Mouse (Mus musculus) intestine, embryonic 16.5 days (tissue): Measurements from ENCODE around the gene Leo1. TPM values are rescaled to one million over a fixed set of nuclear protein-coding genes. Genes with fewer than 3 reads are reported as not detected.

Experiments
- ATAC-seq: fragments of 200-750 bp; cut with Nextera tagmentation; 2 replicates; pipeline ENCODE4 v1.8.0; 2017; ENCODE audit warnings: moderate TSS enrichment, moderate library complexity
- H3K27ac ChIP-seq: fragments of 300-500 bp; sonication (generic); 2 replicates; pipeline ENCODE4 v1.5.1; 2014; ENCODE audit warnings: mild to moderate bottlenecking, low read length
- H3K27me3 ChIP-seq: fragments of 300-500 bp; sonication (generic); replicated peaks from 2 replicates; pipeline ENCODE4 v1.6.1; 2014; ENCODE audit warnings: low read length, control low read depth, mixed read lengths; ENCODE audit not compliant: control insufficient read depth, insufficient read depth
- H3K36me3 ChIP-seq: fragments of 300-500 bp; sonication (generic); 2 replicates; pipeline ENCODE4 v1.6.1; 2014; ENCODE audit warnings: low read length, control low read depth; ENCODE audit not compliant: control insufficient read depth, insufficient read depth
- H3K4me1 ChIP-seq: fragments of 300-500 bp; sonication (generic); 2 replicates; pipeline ENCODE4 v1.6.1; 2014; ENCODE audit warnings: low read length, control low read depth, mixed read lengths; ENCODE audit not compliant: control insufficient read depth, insufficient read depth
- H3K4me2 ChIP-seq: fragments of 300-500 bp; sonication (generic); 2 replicates; pipeline ENCODE4 v1.6.1; 2014; ENCODE audit warnings: low read depth, low read length, control low read depth
- H3K4me3 ChIP-seq: fragments of 300-500 bp; sonication (generic); 2 replicates; pipeline ENCODE4 v1.5.1; 2014; ENCODE audit warnings: mild to moderate bottlenecking, low read length
- H3K9ac ChIP-seq: fragments of 300-500 bp; sonication (generic); 2 replicates; pipeline ENCODE4 v1.6.1; 2014; ENCODE audit warnings: low read depth, low read length
- H3K9me3 ChIP-seq: fragments of 300-500 bp; sonication (generic); 2 replicates; pipeline ENCODE4 v1.6.1; 2016; ENCODE audit warnings: low read length, control low read depth; ENCODE audit not compliant: control insufficient read depth
- WGBS: fragments of 180-500 bp; shearing (Covaris S2); extraction: QIAGEN DNeasy Blood & Tissue Kit; methylation state at CpG from one replicate; pipeline ENCODE4 v1.1.7; 2014; 5-methylcytosine and 5-hydroxymethylcytosine counted together
- polyA plus RNA-seq: library from polyadenylated mRNA; unstranded; fragments of >200 nt; fragmentation: Nextera tagmentation; extraction: Ambion mirVana; gene quantifications from 2 replicates; pipeline ENCODE4 v1.2.1, GENCODE M21; 2015

Leo1 gene
- polyA plus RNA-seq, 1 experiment from 2014 or later: 31.1 TPM

DNA sequence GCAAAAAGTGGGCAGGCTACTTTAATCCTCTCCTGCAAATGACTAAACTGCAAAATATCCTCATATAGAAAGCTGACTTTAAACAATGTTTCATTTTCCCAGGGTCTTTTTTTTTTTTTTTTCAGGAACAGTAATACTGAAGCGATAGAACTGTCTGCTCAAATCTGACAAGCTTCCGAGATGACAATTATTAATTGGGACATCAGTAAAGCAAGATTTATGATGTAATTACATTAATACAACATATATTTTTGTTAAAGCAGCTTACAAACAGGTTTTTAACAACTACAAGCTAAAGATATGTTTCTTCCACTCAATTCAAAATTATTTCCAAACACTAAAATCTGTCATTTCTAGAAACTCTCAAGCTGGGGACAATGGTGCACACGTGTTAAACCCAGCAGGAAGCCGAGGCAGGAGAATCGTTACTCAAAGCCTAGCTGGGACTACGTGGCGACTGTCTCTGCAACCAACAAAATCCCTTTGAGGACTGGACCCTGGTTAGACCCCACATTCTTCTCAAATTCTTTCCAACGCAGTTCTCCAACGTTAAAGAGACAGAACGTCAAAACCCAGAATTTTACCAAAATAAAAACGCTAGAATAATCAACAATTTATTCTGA is 33.0 kb upstream of the Leo1 start:
- Histone ChIP-seq H3K9ac (peak overlapping the region; percentile 93), H3K9me3 (no peaks in the 10 kb centered on the region), H3K27ac (peak overlapping the region; percentile 39), H3K27me3 (no peaks in the 10 kb centered on the region), H3K4me2 (peak overlapping the region; percentile 80), H3K4me3 (peak overlapping the region; percentile 86), H3K4me1 (peaks cover 19% of the 10 kb centered on the region), H3K36me3 (no peaks in the 10 kb centered on the region)
- ATAC-seq: no peak
- WGBS: 5% methylated on average over 11 of the region's 11 CpGs

DNA sequence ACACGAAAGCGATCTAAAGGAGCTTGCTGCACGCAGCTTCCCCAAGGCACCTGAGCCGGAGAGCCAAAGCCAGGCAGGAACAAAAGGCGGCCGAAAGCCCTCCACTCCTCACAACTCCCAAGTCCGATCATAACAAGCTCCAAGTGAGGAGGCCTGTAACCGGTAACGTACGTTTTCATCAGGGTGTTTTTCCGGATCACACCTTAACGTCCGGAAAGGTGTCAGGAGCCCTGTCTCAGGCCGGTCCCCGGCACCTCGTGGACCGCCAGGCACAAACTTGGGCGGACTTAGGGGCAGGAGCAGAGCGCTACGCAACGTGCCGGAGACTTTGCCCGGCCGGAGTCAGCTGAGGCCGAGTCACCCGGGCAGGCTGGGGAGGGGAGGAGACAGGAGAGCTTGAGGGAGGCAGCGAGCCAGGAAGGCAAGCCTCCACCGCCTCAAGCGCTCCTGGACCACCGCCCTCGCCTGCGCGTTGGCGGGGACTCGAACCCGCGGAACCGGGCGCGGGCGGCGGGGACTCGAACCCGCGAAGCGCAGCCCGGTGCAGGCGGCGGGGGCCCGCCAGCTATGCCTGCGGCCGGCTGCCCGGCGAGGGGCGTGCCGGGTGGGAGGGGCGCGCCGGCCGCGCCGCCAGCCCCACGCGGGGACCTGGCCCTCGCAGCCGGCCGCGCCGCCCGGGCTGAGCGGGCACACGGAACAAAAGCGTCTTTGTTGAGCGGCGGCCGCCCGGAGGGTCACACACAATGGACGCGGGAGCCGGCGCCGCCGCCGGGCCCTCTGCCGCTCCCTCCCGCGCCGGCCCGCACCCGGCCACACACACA is 32.1 kb upstream of the Leo1 start:
- peaks cover 17% of the 10 kb centered on the region for H3K4me1 ChIP-seq
- ATAC-seq: peak; percentile 84
- no peaks in the 10 kb centered on the region for H3K9me3 ChIP-seq
- peak overlapping the region; percentile 99 for H3K27ac ChIP-seq
- under 1% methylated on average over 76 of the region's 90 CpGs for WGBS
- no peaks in the 10 kb centered on the region for H3K27me3 ChIP-seq
- no peaks in the 10 kb centered on the region for H3K36me3 ChIP-seq
- peak overlapping the region; percentile 86 for H3K4me3 ChIP-seq
- peak overlapping the region; percentile 80 for H3K4me2 ChIP-seq
- H3K9ac ChIP-seq: peak overlapping the region; percentile 93

DNA sequence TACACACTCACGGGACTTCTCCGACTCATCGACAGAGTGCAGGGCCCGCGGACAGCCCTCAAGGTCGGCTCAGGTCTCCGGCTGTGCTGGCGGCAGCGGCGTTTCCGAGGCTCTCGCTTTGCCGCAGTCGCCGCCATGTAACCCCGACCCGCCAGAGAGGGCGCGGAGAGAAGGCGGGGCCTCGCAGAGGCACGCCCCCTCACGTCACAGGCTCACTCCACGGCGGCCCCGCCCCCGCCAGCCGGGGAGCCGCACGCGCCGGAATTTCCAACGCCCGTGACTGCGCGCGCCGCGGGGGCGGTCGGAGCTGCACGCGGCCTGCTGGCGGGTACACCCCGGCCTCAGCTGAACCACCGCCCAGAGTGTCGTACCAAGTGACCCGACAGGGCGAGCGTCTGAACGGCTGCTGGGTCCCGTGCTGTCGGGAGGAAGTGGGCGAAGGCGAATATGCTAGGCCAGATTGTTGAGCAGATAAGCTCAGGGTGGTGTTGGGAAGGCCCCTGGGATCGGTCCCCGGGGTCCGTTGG is 31.4 kb upstream of the Leo1 start, which contains the start of gene Mapk6:
Gene Mapk6 (minus strand): TSS at position 154 of the 527 bp plus-strand sequence.
- Histone ChIP-seq H3K4me2 (peak within 1 kb of the TSS; percentile 80), H3K9ac (peak within 1 kb of the TSS; percentile 93), H3K4me3 (peak within 1 kb of the TSS; percentile 86), H3K4me1 (peaks cover 17% of the 10 kb centered on the region), H3K9me3 (no peaks in the 10 kb centered on the region), H3K27ac (peak within 1 kb of the TSS; percentile 99), H3K36me3 (no peaks in the 10 kb centered on the region), H3K27me3 (no peaks in the 10 kb centered on the region)
- ATAC-seq: peak; percentile 90
- WGBS: under 1% methylated on average over 58 of the region's 58 CpGs

DNA sequence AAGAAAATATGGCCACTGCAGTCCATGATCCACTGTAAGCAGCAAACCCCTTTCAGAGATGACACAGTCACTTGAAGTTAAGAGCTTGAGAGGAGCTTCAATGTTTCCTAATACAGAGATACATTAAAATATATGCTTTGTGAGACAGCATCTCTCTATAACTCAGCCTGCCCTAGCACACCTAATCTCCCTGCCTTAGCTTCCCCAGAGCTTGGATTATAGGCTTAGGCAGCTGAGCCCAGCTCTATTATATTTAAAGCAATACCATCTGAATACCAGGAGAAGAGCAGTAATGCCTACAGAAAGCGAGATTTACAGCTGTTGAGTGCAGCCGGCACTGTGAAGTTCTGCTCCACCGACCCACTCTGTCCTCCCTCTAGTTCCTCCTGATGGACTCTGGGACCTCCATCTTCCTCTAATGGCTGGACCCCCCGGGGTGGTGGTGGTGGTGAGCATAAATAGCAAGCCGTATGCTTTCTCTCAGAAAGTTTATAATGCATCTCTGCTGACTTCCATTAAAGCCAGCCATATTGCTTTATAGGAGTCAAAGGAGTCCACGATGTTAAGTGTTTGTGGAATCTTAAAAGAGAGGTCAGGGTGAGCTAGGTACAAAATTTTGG is 30.3 kb upstream of the Leo1 start:
- Histone ChIP-seq H3K4me2 (peak overlapping the region; percentile 80; the same call in 1 of the 2 replicates), H3K4me1 (peaks cover 16% of the 10 kb centered on the region), H3K27me3 (no peaks in the 10 kb centered on the region), H3K9me3 (no peaks in the 10 kb centered on the region), H3K36me3 (no peaks in the 10 kb centered on the region), H3K27ac (no peak overlapping the region), H3K4me3 (no peak overlapping the region), H3K9ac (peak overlapping the region; percentile 93; the same call in 1 of the 2 replicates)
- 75% methylated on average over 6 of the region's 6 CpGs for WGBS
- no peak for ATAC-seq

DNA sequence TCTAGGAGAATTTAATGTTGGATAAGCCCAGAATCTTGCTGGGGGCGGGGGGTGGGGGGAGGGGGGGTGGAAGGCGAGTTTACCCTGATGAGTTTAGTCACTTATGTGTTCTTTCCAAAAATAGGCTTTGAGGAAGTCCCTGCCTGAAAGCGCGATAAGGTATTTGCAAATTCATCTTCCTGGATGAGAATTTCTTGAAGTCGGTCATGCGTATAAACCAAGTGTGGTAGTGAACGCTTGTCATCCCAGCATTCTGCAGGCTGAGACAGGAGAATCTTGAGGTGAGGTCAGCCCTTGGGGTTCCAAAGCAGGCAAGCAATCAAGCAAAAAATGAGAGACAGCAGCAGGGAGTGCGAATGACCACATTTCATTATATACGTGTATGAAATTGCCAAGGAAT is 29.7 kb upstream of the Leo1 start:
- no peaks in the 10 kb centered on the region for H3K9me3 ChIP-seq
- H3K27ac ChIP-seq: no peak overlapping the region
- H3K9ac ChIP-seq: no peak overlapping the region
- ATAC-seq: no peak
- H3K4me2 ChIP-seq: no peak overlapping the region
- peaks cover 10% of the 10 kb centered on the region; the same call in 1 of the 2 replicates for H3K4me1 ChIP-seq
- no peaks in the 10 kb centered on the region for H3K27me3 ChIP-seq
- WGBS: 82% methylated on average over 9 of the region's 9 CpGs
- H3K4me3 ChIP-seq: no peak overlapping the region
- no peaks in the 10 kb centered on the region for H3K36me3 ChIP-seq

DNA sequence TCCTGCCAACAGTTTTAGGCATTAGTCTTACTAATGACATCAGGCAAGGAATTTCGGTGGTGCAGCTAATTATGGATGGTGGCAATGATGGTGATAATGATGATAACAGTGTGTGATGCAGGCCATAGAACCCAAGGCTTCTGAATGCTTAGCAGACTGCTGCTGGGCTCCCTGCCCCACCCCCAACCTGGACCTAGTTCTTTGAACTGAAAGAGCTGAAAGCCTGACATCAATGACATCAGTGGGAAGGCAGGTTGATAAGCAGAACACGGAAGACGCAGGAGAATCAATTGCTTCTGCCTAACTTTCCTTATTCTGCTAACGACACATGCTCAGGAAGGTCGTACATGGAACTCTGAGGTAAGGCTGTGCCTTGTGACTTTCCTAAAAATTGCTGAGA is 28.1 kb upstream of the Leo1 start:
- no peak overlapping the region for H3K9ac ChIP-seq
- H3K4me2 ChIP-seq: no peak overlapping the region
- H3K36me3 ChIP-seq: no peaks in the 10 kb centered on the region
- no peak for ATAC-seq
- no peaks in the 10 kb centered on the region for H3K9me3 ChIP-seq
- no peak overlapping the region for H3K4me3 ChIP-seq
- H3K27me3 ChIP-seq: no peaks in the 10 kb centered on the region
- WGBS: 62% methylated on average over 5 of the region's 5 CpGs
- H3K4me1 ChIP-seq: peaks cover 6% of the 10 kb centered on the region; the same call in 1 of the 2 replicates
- H3K27ac ChIP-seq: no peak overlapping the region

DNA sequence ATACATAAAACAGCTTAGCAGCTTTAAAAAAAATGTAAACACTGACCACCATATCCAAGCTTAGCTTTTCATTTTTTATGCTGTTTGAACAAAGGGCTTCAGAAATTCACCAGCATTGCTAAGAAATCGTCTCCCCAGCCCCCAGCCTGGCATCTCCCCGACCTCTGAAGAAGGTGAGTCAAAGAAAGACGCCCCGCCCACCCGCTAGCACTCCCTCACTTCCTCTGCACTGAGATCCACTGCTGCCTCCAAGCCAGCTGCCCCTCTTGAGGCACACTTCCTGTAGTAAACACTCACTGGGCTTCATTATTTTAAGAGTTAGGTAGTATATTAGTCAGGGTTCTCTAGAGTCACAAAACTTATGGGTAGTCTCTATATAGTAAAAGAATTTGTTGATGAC is 27.1 kb upstream of the Leo1 start:
- no peak overlapping the region for H3K27ac ChIP-seq
- no peaks in the 10 kb centered on the region for H3K9me3 ChIP-seq
- no peak overlapping the region for H3K9ac ChIP-seq
- H3K36me3 ChIP-seq: no peaks in the 10 kb centered on the region
- ATAC-seq: no peak
- no peaks in the 10 kb centered on the region for H3K27me3 ChIP-seq
- 14% methylated on average over 5 of the region's 5 CpGs for WGBS
- 0 out of 2 replicates have a peak overlapping the region, but pooled peaks have one; percentile 8 for H3K4me2 ChIP-seq
- H3K4me3 ChIP-seq: no peak overlapping the region
- H3K4me1 ChIP-seq: peaks cover 6% of the 10 kb centered on the region; the same call in 1 of the 2 replicates

DNA sequence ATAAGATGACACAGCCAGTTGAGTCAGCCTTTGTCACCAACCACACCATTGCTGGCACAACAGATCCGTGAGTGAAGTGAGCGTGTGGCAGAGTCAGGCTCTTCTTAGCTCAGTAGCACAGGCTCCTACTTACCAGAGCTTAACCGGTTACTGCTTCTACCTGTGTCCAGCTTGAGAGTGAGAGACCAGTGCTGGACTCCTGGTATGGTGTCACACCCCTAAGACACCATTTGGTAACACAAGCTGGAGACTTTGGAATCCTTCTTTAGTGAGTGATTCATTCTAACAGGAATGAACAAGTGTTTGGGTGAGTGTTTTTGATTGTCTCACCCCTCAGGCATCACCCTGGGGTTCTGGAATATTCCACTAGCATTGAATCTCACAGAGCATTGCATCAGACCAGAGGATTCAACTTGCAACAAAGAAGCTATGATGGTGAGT is 19.1 kb upstream of the Leo1 start:
- Histone ChIP-seq H3K9me3 (no peaks in the 10 kb centered on the region), H3K27me3 (no peaks in the 10 kb centered on the region), H3K4me1 (no peaks in the 10 kb centered on the region), H3K4me2 (no peak overlapping the region), H3K36me3 (no peaks in the 10 kb centered on the region), H3K4me3 (no peak overlapping the region), H3K27ac (no peak overlapping the region), H3K9ac (no peak overlapping the region)
- ATAC-seq: no peak
- WGBS: 89% methylated on average over 3 of the region's 3 CpGs

DNA sequence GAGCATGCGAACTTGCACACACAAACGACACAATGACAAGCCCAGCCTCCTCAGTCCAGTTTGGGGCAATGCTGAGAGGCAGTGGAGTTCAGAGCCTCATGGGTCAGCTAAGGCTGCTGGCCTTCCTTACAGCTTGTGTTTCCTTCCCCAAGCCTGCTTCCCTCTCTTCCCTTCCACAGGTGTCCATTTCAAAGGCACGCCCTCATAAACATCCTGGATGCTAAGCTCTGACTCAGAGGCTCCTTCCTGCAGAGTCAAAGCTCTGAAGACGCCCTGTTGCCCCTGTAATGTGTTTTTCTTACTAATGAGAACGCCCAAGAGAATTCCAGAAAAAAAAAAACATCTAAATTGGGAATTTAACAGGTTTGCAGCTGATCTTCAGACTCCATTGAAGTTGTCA is 17.6 kb upstream of the Leo1 start:
- no peaks in the 10 kb centered on the region for H3K36me3 ChIP-seq
- H3K4me3 ChIP-seq: no peak overlapping the region
- no peak overlapping the region for H3K9ac ChIP-seq
- no peak overlapping the region for H3K27ac ChIP-seq
- WGBS: 72% methylated on average over 5 of the region's 5 CpGs
- no peak for ATAC-seq
- no peak overlapping the region for H3K4me2 ChIP-seq
- no peaks in the 10 kb centered on the region for H3K9me3 ChIP-seq
- H3K27me3 ChIP-seq: no peaks in the 10 kb centered on the region
- H3K4me1 ChIP-seq: no peaks in the 10 kb centered on the region
